Mouse (Mus musculus): Measurements from ENCODE around the gene Nelfa.
"Not testable (repeated sequence)": the region's sequence is repeated elsewhere in the genome, so short reads cannot be mapped to it uniquely, and the experiment has no call there.

Nelfa gene

GRCm38 (mm10) chr5:33936120-33936707, at the start of gene Nelfa:
TSS of gene Nelfa (minus strand) at chr5:33936413.
- peak; percentile 88 for DNase-seq (ENCODE audit: low read depth, low spot score)

DNA sequence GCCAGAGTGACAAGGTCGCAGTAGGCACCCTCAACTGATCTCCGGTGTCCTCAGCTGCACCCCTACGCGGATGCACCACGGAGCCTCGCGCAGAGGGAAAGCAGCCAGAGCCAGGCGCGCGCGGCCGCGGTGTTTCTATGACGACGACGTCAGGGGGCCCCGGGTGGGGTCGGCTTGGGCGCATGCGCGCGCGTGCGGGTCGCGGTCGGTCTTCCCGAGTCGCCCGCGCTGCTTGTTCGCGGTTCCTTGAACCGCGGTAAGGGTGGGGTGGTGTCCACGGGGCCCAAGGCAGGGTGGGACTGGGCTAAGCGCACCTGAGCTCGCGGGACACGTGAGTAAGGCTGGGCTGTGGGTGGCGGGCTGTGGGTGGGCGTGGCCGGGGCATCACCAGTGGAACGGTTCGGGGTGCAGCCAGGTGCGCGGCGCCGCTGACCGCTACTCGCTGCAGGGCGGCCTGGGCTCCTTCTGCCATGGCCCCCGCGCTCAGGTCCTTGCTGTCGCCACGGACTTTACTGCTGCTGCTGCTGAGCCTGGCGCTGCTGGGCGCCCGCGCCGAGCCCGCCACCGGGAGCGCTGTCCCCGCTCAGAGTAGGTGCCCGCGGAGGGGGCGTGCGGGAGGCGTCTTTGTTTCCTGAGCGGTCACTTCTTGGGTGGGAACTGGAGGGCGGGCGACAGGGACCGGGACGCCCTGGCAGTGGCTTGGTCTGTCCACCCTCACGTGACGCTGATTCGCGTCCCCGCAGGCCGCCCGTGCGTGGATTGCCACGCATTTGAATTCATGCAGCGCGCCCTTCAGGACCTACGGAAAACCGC, 47.3 kb upstream of the Nelfa start, which contains the start of gene Gm1673:
Gene Gm1673, plus strand, starts transcription at position 125 of the 813 bp plus-strand sequence.
- no peak for DNase-seq (ENCODE audit: low read depth, low spot score)

DNA sequence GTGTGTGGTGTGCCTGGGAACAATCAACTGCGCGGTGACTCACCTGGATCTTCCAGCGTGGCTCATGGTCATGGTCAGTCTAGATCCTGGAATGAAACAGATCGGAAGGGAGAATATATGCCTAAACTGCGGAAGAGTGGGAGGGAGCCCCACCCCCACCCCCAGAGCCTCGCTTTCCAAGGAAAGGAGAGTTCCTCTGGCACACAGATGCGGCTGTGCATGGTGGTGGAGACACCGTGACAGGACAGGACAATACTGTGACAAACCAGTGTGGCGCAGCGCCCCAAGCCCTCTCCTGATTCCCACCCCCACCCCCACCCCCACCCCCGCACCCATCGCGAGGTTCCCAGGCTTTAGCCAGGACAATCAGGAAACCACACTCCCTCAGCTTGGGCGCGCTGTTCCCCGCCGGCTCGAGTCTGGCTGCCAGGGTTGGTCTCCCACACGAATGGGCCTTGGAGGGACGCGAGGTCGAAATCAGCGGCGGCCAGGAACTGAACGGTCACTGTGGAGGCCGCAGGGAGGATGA, 46.6 kb upstream of the Nelfa start:
- DNase-seq (ENCODE audit: low read depth, low spot score): no peak

DNA sequence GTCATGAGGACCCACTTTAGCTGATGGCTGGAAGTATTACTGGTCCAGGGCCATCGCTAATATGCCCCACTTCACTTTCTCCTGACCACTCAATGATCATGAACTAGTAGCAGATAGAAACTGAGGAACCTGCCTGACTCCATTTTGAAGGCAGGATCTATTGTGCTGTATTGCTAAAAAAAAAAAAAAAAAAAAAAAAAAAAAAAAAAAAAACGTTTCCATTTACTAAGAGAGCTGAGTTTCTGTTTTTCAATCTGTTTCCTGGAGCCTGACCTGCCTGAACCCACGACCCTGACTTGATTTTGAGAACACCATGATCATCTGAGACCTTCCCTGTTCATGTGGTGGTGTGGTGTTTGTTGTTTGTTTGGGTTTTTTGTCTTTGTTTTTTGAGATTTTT, 40.1 kb upstream of the Nelfa start:
- no peak for DNase-seq (ENCODE audit: low read depth, low spot score)

DNA sequence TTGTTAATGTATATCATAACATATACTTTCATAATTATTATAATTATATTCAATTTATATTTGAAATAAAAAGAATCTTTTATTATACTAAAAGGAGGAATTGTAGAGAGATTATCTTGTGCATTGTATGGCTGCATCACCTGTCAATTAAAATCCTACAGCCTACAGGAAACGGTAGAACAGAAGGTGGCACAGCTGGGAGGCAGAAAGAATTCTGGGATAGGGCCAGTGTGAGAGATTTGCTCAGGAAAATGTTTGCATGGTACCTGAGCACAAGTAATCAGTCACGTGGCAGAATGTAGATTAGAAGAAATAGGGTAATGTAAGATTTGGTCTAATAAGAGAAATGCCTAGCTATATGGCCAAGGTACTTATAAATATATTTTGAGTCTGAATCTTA, 38.5 kb upstream of the Nelfa start:
- DNase-seq (ENCODE audit: low read depth, low spot score): no peak

- DNase-seq (ENCODE audit: low read depth, low spot score): no peak
Measured at GRCm38 (mm10) chr5:33959382-33959781, 23.2 kb upstream of the Nelfa start.

GRCm38 (mm10) chr5:33955868-33956267, 19.7 kb upstream of the Nelfa start:
- no peak for DNase-seq (ENCODE audit: low read depth, low spot score)

- DNase-seq (ENCODE audit: low read depth, low spot score): no peak
Measured at GRCm38 (mm10) chr5:33954354-33954753, 18.1 kb upstream of the Nelfa start.

- no peak for DNase-seq (ENCODE audit: low read depth, low spot score)
Measured at GRCm38 (mm10) chr5:33953471-33954185, 17.4 kb upstream of the Nelfa start.

DNA sequence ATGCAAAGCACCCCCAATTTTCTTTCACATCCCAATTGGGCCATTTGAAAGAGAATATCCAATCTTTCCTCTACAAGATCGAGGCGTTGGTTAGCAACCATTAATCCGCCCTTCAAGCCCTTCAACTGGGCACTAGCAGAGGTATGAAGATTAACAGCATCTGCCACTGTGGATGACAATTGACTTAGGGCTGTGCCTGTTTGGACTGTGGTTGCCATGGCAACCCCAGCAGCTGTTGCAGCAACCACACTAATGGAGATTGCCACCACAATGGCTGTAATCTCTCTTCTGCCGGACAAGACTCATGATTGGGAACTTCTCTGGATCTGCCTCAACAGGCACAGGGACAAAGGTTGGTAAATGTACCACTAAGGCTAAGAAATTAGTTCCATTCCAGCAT, 12.1 kb upstream of the Nelfa start:
- no peak for DNase-seq (ENCODE audit: low read depth, low spot score)

- DNase-seq (ENCODE audit: low read depth, low spot score): not testable (repeated sequence)
Measured at GRCm38 (mm10) chr5:33947035-33947434, 10.8 kb upstream of the Nelfa start.

DNA sequence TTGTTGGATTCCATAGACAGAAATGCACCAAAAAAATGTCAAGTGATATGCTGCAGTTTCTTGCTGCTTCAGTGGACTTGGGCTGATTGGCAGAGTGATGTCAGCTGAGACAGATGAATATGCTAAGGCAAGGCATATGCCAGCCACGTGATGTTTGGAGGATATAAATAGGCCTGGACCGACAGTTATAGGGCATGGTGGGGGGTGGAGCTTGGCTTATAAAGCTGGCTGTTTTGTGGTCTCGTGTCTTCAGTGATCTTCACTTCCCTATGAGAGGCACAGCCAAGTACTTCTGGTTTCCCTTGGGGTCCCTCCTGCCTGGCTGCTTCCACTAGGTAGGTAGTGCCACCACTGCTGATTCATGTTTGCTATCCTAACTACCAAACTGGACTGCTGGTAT, 2.2 kb upstream of the Nelfa start:
- no peak for DNase-seq (ENCODE audit: low read depth, low spot score)

DNA sequence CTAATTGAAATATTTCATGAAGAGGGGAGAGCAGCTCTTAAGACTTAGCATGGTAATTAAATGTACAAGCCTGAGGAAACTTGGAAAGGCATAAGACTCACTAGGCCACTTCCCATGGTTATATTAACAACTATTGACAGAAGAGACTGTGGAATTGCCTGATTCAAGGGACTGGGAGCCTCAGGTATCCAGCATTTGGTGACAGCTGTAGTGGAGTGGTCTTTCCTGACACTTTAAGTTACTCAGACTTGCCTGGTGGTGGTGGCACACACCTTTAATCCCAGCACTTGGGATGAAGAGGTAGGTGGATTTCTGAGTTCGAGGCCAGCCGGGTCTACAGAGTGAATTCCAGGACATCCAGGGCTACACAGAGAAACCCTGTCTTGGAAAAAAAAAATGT, 1.0 kb upstream of the Nelfa start:
- DNase-seq (ENCODE audit: low read depth, low spot score): no peak

DNA sequence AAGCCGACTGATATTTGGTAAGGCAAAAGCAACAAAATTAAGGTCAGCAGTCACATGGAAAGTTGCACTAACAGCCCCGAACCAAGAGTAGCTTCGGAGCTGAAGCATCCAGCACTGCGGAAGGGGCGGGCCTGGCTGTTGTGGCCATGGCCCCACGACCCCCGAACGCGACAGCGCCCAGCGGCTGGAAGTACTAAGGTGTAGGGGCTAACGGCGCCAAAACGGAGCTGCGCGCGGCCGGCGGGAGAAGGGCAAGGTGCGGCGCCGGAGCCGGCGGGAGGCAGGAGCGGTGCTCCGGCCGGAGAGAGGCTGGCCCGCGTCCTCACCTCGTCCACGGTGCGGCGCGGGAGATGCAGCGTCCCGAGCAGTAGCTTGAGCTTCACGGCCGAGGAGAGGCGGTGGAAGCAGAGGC, 507 bp downstream of the Nelfa start:
- peak; percentile 37 for DNase-seq (ENCODE audit: low read depth, low spot score)

DNA sequence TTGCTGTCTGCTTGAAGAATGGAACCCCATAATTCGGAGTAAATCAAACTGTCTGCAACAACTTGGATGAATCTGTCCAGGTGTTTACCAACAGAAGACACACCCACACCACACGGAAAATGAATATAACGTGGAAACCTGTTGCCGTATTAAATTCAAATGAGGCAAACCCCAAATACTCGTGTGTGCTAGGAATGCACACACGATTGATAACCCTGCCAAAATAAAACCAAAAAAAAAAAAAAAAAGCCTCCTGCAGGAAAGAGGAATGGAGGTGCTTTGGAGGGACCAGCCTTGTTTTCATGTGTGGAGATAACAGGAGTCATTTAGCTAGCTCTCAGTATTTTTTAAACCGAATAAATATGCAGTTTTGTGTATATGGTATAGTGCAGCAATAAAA, 1.3 kb downstream of the Nelfa start:
- no peak for DNase-seq (ENCODE audit: low read depth, low spot score)

DNA sequence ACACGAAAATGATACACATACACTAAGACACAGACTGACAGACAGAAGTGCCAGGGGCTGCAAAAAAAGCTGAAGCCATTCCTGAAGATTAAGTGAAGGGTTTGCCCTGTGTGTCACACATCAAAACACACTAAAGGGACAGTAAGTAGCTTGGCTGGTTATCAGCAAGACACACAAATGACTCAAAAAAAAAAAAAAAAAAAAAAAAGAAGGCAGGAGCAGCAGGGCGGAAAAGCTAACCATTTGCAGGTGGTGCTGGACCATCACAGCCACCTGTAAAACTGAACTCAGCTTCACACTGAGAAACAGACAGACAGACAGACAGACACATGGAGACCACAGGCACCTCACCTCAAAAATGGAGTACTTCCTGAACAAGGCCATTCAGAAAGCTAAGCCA, 2.1 kb downstream of the Nelfa start:
- no peak for DNase-seq (ENCODE audit: low read depth, low spot score)

DNA sequence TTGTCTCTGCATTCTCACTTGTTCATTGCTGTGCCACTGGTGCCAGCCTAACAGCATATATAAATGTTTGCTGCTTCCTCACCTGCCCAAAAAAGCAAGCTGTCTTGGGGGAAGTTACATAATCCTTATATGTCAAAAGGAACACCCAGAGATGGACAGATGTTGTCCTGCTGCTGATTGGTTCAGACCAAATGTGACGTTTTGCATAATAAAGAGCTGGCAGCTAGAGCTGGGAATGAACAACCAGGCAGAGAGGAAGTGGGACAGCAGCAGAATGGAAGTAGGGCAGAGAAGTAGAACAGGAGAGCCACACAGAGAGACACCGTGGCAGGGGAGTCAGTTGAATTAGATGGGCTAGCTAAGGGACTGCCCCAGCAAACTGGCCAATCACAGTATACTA, 3.8 kb downstream of the Nelfa start:
- DNase-seq (ENCODE audit: low read depth, low spot score): no peak

DNA sequence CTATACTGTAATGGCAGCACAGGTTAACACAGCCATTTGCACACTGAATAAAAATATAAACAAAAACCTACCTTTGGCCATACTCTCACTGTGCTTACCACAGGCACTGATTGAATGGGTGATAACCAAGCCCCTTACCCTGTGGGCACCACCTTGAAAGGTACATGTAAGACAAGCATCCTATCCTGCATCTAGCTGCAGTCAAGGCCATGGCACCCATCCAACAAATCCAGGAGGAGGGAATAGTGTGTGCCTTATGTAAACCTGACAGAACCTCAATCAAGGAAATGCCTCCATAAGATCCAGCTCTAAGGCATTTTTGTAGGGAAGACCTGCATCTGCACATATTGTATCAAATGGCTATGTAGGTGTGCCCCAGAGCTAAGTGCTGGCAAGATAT, 10.0 kb downstream of the Nelfa start:
- no peak for DNase-seq (ENCODE audit: low read depth, low spot score)

DNA sequence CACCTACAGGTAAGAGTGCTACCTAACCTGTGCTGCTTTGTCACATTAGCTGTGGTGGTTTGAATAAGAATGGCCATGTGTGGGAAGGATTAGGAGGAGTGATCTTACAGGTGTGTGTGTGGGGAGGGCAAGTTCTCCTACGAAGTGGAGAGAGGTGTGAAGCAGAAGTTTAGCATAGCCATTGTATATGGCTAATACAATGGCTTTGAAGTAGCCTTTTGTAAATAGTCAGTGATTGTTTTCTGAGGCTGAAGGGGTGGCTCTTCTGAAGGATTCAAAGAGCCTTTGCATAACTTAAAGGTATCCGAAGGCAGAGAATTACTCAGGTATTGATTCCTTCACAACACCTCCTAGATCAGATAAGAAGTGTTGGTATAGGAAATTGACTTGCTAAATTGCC, 13.6 kb downstream of the Nelfa start:
- DNase-seq (ENCODE audit: low read depth, low spot score): no peak

DNA sequence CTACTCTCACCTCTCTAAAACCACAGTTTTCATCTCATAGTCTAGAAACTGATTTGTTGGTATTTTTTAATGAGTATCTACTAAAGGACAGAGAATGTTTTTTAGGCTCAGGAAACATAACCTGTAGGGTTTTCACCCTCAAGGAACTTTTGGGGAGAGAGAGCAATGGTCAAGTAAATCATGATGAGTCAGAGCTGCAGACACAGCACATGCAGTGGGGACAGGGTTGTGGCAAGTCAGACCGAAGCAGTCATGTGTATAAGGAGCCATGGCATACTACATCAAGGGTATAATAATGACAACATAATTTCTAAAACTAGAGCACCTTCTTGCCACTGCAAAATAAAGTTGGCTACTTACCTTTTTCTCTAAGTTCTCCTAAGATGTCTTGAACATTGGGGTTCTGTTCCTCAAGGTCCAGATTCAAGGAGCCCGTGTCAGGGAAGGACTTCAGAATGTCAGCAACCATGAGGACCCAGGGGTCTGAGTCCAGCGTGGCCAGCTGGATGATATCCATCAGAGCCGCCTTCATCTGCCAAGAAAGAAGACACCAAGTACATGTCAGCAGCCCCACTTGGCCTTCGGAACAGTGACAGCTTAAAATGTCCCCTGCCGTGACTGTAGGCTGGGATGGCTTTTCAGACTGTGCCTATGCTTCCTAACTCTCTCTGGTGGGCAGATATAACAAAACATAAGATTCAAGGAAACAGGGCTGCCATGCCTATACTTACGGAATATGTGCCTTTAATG, 14.6 kb downstream of the Nelfa start:
- no peak for DNase-seq (ENCODE audit: low read depth, low spot score)

- no peak for DNase-seq (ENCODE audit: low read depth, low spot score)
Measured at GRCm38 (mm10) chr5:33920924-33921323, 15.3 kb downstream of the Nelfa start.

DNA sequence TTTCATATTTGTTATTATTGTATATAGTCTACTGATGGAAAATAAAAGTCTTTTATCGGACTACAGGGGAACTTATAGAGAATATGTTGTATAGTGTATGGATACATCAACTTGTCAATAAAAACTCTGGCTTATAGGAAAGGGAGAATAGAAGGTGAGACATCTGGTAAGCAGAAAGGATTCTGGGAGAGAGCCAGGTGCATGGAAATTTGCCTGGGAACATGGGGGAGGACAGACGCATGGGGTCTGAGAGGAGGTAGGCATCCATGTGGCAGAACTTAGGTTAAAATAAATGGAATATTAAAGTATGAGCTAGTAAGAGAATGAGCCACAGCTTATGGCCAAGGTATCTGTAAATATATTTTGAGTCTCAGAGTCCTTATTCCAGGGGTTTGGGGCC, 16.2 kb downstream of the Nelfa start:
- no peak for DNase-seq (ENCODE audit: low read depth, low spot score)

All from c-Kit-negative CD71-positive TER-119-positive erythroid progenitor cells, embryonic 14.5 days (primary cell).